Mouse (Mus musculus): Measurements from ENCODE around the gene Zfp280c.

DNA sequence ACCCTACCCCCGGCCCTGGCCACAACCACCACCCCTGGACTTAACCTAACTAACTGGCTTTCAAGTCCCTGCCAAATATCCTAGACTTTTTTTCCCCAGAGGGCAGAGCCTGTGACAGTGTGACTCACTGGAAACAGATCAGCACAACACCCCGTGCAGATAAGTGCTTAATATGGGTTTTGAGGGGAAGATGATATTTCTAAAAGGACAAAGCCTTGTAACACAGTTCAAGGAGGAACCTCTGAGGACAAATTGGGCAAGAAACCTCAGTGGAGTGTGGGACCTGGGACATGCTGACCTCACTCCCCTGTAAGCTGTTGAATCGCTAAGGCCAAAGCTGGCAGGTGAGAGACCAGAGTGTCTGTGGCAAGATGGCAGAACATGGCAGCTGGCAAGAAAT is 72.7 kb downstream of the Zfp280c start:
- no peak for TF ChIP-seq CTCF (IDR thresholded peaks at IDR 0.05; ENCODE audit: extremely low read depth, insufficient read length, insufficient replicate concordance, low read depth, low read length)
- no peak for TF ChIP-seq POLR2A (IDR thresholded peaks at IDR 0.05; ENCODE audit: low read depth, low read length)

All from small intestine, adult 2 months (tissue).